Mouse (Mus musculus): ENCODE results near the gene Pygo2. TPM values are rescaled to one million over a fixed set of nuclear protein-coding genes. Genes with fewer than 3 reads are reported as not detected.

Gene Pygo2
- polyA plus RNA-seq, 1 experiment = 87.5 TPM

GRCm38 (mm10) chr3:89482249-89482648 is 52.2 kb downstream of the Pygo2 start:
- H3K27me3 ChIP-seq (ENCODE audit: control insufficient read depth, insufficient read depth, low read length) = no peaks in the 10 kb centered on the region
- 23% methylated on average over 5 of the region's 5 CpGs for WGBS

More at GRCm38 (mm10) chr3:89482249-89482648, 52.2 kb downstream of the Pygo2 start:
- TF ChIP-seq POLR2A (IDR thresholded peaks at IDR 0.05; ENCODE audit: low read depth, low read length) = no peak
- no peak for TF ChIP-seq CTCF (IDR thresholded peaks at IDR 0.05; ENCODE audit: extremely low read depth, insufficient read length, insufficient replicate concordance, low read depth, low read length)
- no peaks in the 10 kb centered on the region for H3K36me3 ChIP-seq (ENCODE audit: control insufficient read depth, insufficient read depth, low read length)
- H3K27ac ChIP-seq (ENCODE audit: insufficient read depth, low read depth, low read length) = no peak overlapping the region
- H3K4me3 ChIP-seq (ENCODE audit: low read depth, low read length) = no peak overlapping the region
- H3K4me1 ChIP-seq (ENCODE audit: control insufficient read depth, insufficient read depth, insufficient read length, low read length) = peaks cover 5% of the 10 kb centered on the region

Other genes with a start within 250 kb of the Pygo2 start
- gene Fam189b, start 247.1 kb upstream of the Pygo2 start, polyA plus RNA-seq (2012; rRNA removed) = 14.0 and 19.4 TPM in 2 replicates
- gene Gba, start 227.3 kb upstream of the Pygo2 start, polyA plus RNA-seq (2012; rRNA removed) = 37.1 and 70.6 TPM in 2 replicates
- gene Thbs3, start 215.0 kb upstream of the Pygo2 start, polyA plus RNA-seq (2012; rRNA removed) = 10.5 and 16.0 TPM in 2 replicates
- 92.5 and 181 TPM in 2 replicates for gene Mtx1, start 203.1 kb upstream of the Pygo2 start, polyA plus RNA-seq (2012; rRNA removed)
- 0.76 and 139 TPM in 2 replicates for gene Muc1, start 201.2 kb upstream of the Pygo2 start, polyA plus RNA-seq (2012; rRNA removed)
- gene Krtcap2, start 184.2 kb upstream of the Pygo2 start, polyA plus RNA-seq (2012; rRNA removed) = 120 and 182 TPM in 2 replicates
- 4.3 and 8.7 TPM in 2 replicates for gene Trim46, start 183.9 kb upstream of the Pygo2 start, polyA plus RNA-seq (2012; rRNA removed)
- 357 and 440 TPM in 2 replicates for gene Dpm3, start 170.9 kb upstream of the Pygo2 start, polyA plus RNA-seq (2012; rRNA removed)
- gene Slc50a1, start 159.6 kb upstream of the Pygo2 start, polyA plus RNA-seq (2012; rRNA removed) = 81.6 and 97.3 TPM in 2 replicates
- gene Efna1, start 149.1 kb upstream of the Pygo2 start, polyA plus RNA-seq (2012; rRNA removed) = 46.1 and 122 TPM in 2 replicates
- 3.9 and 7.0 TPM in 2 replicates for gene Efna3, start 107.2 kb upstream of the Pygo2 start, polyA plus RNA-seq (2012; rRNA removed)
- gene Efna4, start 92.2 kb upstream of the Pygo2 start, polyA plus RNA-seq (2012; rRNA removed) = 11.6 and 20.0 TPM in 2 replicates
- 48.9 and 70.7 TPM in 2 replicates for gene Adam15, start 80.2 kb upstream of the Pygo2 start, polyA plus RNA-seq (2012; rRNA removed)
- 0.93 and 1.2 TPM in 2 replicates for gene Dcst2, start 68.2 kb upstream of the Pygo2 start, polyA plus RNA-seq (2012; rRNA removed)
- gene Dcst1, start 65.0 kb upstream of the Pygo2 start, polyA plus RNA-seq (2012; rRNA removed) = 2.0 and 9.1 TPM in 2 replicates
- gene Zbtb7b, start 35.4 kb upstream of the Pygo2 start, polyA plus RNA-seq (2012; rRNA removed) = 97.8 and 262 TPM in 2 replicates
- gene Lenep, start 27.4 kb upstream of the Pygo2 start, polyA plus RNA-seq (2012; rRNA removed) = 0.85 TPM in 1 of 2 replicates, not detected in the other
- gene Flad1, start 18.3 kb upstream of the Pygo2 start, polyA plus RNA-seq (2012; rRNA removed) = 22.1 and 36.1 TPM in 2 replicates
- 6.2 and 13.7 TPM in 2 replicates for gene Cks1b, start 11.8 kb upstream of the Pygo2 start, polyA plus RNA-seq (2012; rRNA removed)
- gene Shc1, start 11.8 kb upstream of the Pygo2 start, polyA plus RNA-seq (2012; rRNA removed) = 33.6 and 63.5 TPM in 2 replicates
- gene Pbxip1, start 6.5 kb downstream of the Pygo2 start, polyA plus RNA-seq (2012; rRNA removed) = 26.8 and 36.5 TPM in 2 replicates
- gene Pmvk, start 24.3 kb downstream of the Pygo2 start, polyA plus RNA-seq (2012; rRNA removed) = 9.0 and 18.3 TPM in 2 replicates
- gene Kcnn3, start 90.0 kb downstream of the Pygo2 start, polyA plus RNA-seq (2012; rRNA removed) = 3.3 and 4.6 TPM in 2 replicates

All from small intestine, adult 2 months (tissue).